Mouse (Mus musculus) liver, embryonic 14.5 days (tissue): ENCODE data around the gene Gm13285.

Experiments used
- CTCF ChIP-seq: IDR thresholded peaks from 2 replicates; pipeline ENCODE4 v1.5.1; 2016; ENCODE audit warnings: antibody characterized with exemption, low read depth, control low read depth
- EP300 ChIP-seq: IDR thresholded peaks from 2 replicates; pipeline ENCODE4 v1.6.1; 2016; ENCODE audit warnings: antibody characterized with exemption, low read depth

- no peak for TF ChIP-seq CTCF
- TF ChIP-seq EP300, result no peak
Measured at GRCm38 (mm10) chr4:88849698-88850097, 50.2 kb downstream of the Gm13285 start, which contains the start of gene Ifna1.
